Mouse (Mus musculus): ENCODE measurements around the gene Kat6b.

Gene Kat6b

GRCm38 (mm10) chr14:21558440-21559131 lies 77.4 kb downstream of the Kat6b start:
- in situ Hi-C loops (cut with MboI, MseI): no loop called here

GRCm38 (mm10) chr14:21559447-21559846 lies 78.2 kb downstream of the Kat6b start:
- in situ Hi-C loops (cut with MboI, MseI): no loop called here

- in situ Hi-C loops (cut with MboI, MseI): no loop called here
Measured at GRCm38 (mm10) chr14:21560481-21561209, 79.4 kb downstream of the Kat6b start.

- in situ Hi-C loops (cut with MboI, MseI): no loop called here
Measured at GRCm38 (mm10) chr14:21561396-21562065, 80.3 kb downstream of the Kat6b start.

GRCm38 (mm10) chr14:21563584-21564118 lies 82.4 kb downstream of the Kat6b start:
- in situ Hi-C loops (cut with MboI, MseI): no loop called here

- in situ Hi-C loops (cut with MboI, MseI): no loop called here
Measured at GRCm38 (mm10) chr14:21565541-21566353, 84.5 kb downstream of the Kat6b start.

- in situ Hi-C loops (cut with MboI, MseI): no loop called here
Measured at GRCm38 (mm10) chr14:21567293-21567984, 86.2 kb downstream of the Kat6b start.

- in situ Hi-C loops (cut with MboI, MseI): no loop called here
Measured at GRCm38 (mm10) chr14:21568821-21569220, 87.6 kb downstream of the Kat6b start.

- in situ Hi-C loops (cut with MboI, MseI): no loop called here
Measured at GRCm38 (mm10) chr14:21574686-21575309, 93.6 kb downstream of the Kat6b start.

- in situ Hi-C loops (cut with MboI, MseI): no loop called here
Measured at GRCm38 (mm10) chr14:21576867-21577266, 95.6 kb downstream of the Kat6b start.

- in situ Hi-C loops (cut with MboI, MseI): no loop called here
Measured at GRCm38 (mm10) chr14:21581198-21581597, 100.0 kb downstream of the Kat6b start.

- in situ Hi-C loops (cut with MboI, MseI): no loop called here
Measured at GRCm38 (mm10) chr14:21582301-21582700, 101.1 kb downstream of the Kat6b start.

GRCm38 (mm10) chr14:21583051-21583450 lies 101.8 kb downstream of the Kat6b start:
- in situ Hi-C loops (cut with MboI, MseI): no loop called here

GRCm38 (mm10) chr14:21583868-21584267 lies 102.6 kb downstream of the Kat6b start:
- in situ Hi-C loops (cut with MboI, MseI): no loop called here

- in situ Hi-C loops (cut with MboI, MseI): no loop called here
Measured at GRCm38 (mm10) chr14:21584468-21585135, 103.4 kb downstream of the Kat6b start.

GRCm38 (mm10) chr14:21585491-21586251 lies 104.4 kb downstream of the Kat6b start:
- in situ Hi-C loops (cut with MboI, MseI): no loop called here

GRCm38 (mm10) chr14:21586481-21587118 lies 105.4 kb downstream of the Kat6b start:
- in situ Hi-C loops (cut with MboI, MseI): no loop called here

- in situ Hi-C loops (cut with MboI, MseI): no loop called here
Measured at GRCm38 (mm10) chr14:21587931-21588330, 106.7 kb downstream of the Kat6b start.

- in situ Hi-C loops (cut with MboI, MseI): no loop called here
Measured at GRCm38 (mm10) chr14:21589620-21590019, 108.4 kb downstream of the Kat6b start.

Data from T-helper 2 cell (primary cell).